Mouse (Mus musculus): ENCODE measurements around the gene Stx17. TPM values are rescaled to one million over a fixed set of nuclear protein-coding genes. Genes with fewer than 3 reads are reported as not detected.

The Stx17 gene
- total and polyA plus RNA-seq, 3 experiments: 6.7 to 25.1 (median 25.1) TPM

DNA sequence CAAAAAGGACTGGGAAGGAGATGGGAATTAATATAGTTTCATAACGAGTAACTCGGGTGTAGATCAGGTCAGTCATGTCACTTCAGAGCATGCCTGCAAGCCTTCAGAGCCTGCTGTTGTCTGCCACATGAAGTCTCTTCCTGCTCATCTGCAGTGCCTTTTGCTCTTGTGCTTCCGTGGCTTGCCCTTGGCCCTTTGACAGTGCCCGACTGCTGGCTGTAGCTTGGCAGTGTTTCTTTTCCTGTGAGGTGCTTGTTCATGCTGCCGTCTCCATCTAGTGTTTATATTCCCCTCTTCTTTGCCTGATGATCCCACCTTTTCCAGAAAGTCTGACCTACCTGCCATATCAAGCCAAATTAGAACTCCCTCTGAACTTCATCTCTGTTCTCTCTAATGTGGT lies 39.1 kb downstream of the Stx17 start:
- Histone ChIP-seq H3K4me3 (no peak overlapping the region), H3K4me1 (ENCODE audit: control insufficient read depth, insufficient read depth, low read length) (peaks cover 2% of the 10 kb centered on the region; the same call in 1 of the 2 replicates), H3K9ac (ENCODE audit: low read depth, low read length) (no peak overlapping the region), H3K79me2 (replicated peaks; ENCODE audit: control insufficient read depth, insufficient read depth, low read length) (no peaks in the 10 kb centered on the region), H3K27me3 (ENCODE audit: control insufficient read depth, insufficient read depth, low read length) (no peaks in the 10 kb centered on the region), H3K27ac (no peak overlapping the region), H3K36me3 (ENCODE audit: control insufficient read depth, insufficient read depth, low read length) (peaks cover 4% of the 10 kb centered on the region; the same call in 1 of the 2 replicates)
- TF ChIP-seq EP300 (IDR thresholded peaks at IDR 0.05; ENCODE audit: insufficient read depth, low read depth, low read length) (no peak), CTCF (IDR thresholded peaks at IDR 0.05) (peak; percentile 47)
- intact Hi-C loops (cut with DNase I): loop anchor here (5.0 kb wide), 1 partner anchor 587 kb away; no protein-coding TSS in a partner anchor
- peak in 1 of 2 experiments; percentile 10 for DNase-seq
- 61% methylated on average over 5 of the region's 5 CpGs for WGBS

- no peak for DNase-seq
- TF ChIP-seq EP300 (IDR thresholded peaks at IDR 0.05; ENCODE audit: insufficient read depth, low read depth, low read length) (no peak), CTCF (IDR thresholded peaks at IDR 0.05) (no peak), POLR2A (IDR thresholded peaks at IDR 0.05; ENCODE audit: insufficient read depth, low read depth, low read length) (no peak)
- no peaks in the 10 kb centered on the region for H3K79me2 ChIP-seq (replicated peaks; ENCODE audit: control insufficient read depth, insufficient read depth, low read length)
Measured at GRCm38 (mm10) chr4:48175666-48176065, 51.0 kb downstream of the Stx17 start.

GRCm38 (mm10) chr4:48180922-48181321 lies 56.2 kb downstream of the Stx17 start:
- Histone ChIP-seq H3K4me3 (no peak overlapping the region), H3K79me2 (replicated peaks; ENCODE audit: control insufficient read depth, insufficient read depth, low read length) (no peaks in the 10 kb centered on the region), H3K27ac (no peak overlapping the region), H3K36me3 (ENCODE audit: control insufficient read depth, insufficient read depth, low read length) (no peaks in the 10 kb centered on the region), H3K9ac (ENCODE audit: low read depth, low read length) (no peak overlapping the region), H3K27me3 (ENCODE audit: control insufficient read depth, insufficient read depth, low read length) (no peaks in the 10 kb centered on the region), H3K4me1 (ENCODE audit: control insufficient read depth, insufficient read depth, low read length) (no peaks in the 10 kb centered on the region)
- 61% methylated on average over 2 of the region's 2 CpGs for WGBS
- DNase-seq: no peak
- TF ChIP-seq EP300 (IDR thresholded peaks at IDR 0.05; ENCODE audit: insufficient read depth, low read depth, low read length): no peak
- no peak for TF ChIP-seq POLR2A (IDR thresholded peaks at IDR 0.05; ENCODE audit: insufficient read depth, low read depth, low read length)
- TF ChIP-seq CTCF (IDR thresholded peaks at IDR 0.05): no peak
- intact Hi-C loops (cut with DNase I): no loop called here

More at GRCm38 (mm10) chr4:48175666-48176065, 51.0 kb downstream of the Stx17 start:
- Histone ChIP-seq H3K4me3 (no peak overlapping the region), H3K4me1 (ENCODE audit: control insufficient read depth, insufficient read depth, low read length) (no peaks in the 10 kb centered on the region), H3K27me3 (ENCODE audit: control insufficient read depth, insufficient read depth, low read length) (no peaks in the 10 kb centered on the region), H3K27ac (no peak overlapping the region), H3K36me3 (ENCODE audit: control insufficient read depth, insufficient read depth, low read length) (no peaks in the 10 kb centered on the region), H3K9ac (ENCODE audit: low read depth, low read length) (no peak overlapping the region)
- intact Hi-C loops (cut with DNase I): no loop called here
- WGBS: 74% methylated on average over 3 of the region's 3 CpGs

- Histone ChIP-seq H3K27ac (no peak overlapping the region), H3K9ac (ENCODE audit: low read depth, low read length) (no peak overlapping the region), H3K27me3 (ENCODE audit: control insufficient read depth, insufficient read depth, low read length) (no peaks in the 10 kb centered on the region), H3K4me1 (ENCODE audit: control insufficient read depth, insufficient read depth, low read length) (no peaks in the 10 kb centered on the region), H3K79me2 (replicated peaks; ENCODE audit: control insufficient read depth, insufficient read depth, low read length) (no peaks in the 10 kb centered on the region), H3K4me3 (no peak overlapping the region), H3K36me3 (ENCODE audit: control insufficient read depth, insufficient read depth, low read length) (no peaks in the 10 kb centered on the region)
- no peak for DNase-seq
- intact Hi-C loops (cut with DNase I): no loop called here
- WGBS: 87% methylated on average over 6 of the region's 6 CpGs
- TF ChIP-seq CTCF (IDR thresholded peaks at IDR 0.05) (no peak), EP300 (IDR thresholded peaks at IDR 0.05; ENCODE audit: insufficient read depth, low read depth, low read length) (no peak), POLR2A (IDR thresholded peaks at IDR 0.05; ENCODE audit: insufficient read depth, low read depth, low read length) (no peak)
Measured at GRCm38 (mm10) chr4:48181366-48181765, 56.7 kb downstream of the Stx17 start.

- TF ChIP-seq POLR2A (IDR thresholded peaks at IDR 0.05; ENCODE audit: insufficient read depth, low read depth, low read length): no peak
- Histone ChIP-seq H3K79me2 (replicated peaks; ENCODE audit: control insufficient read depth, insufficient read depth, low read length) (no peaks in the 10 kb centered on the region), H3K9ac (ENCODE audit: low read depth, low read length) (no peak overlapping the region), H3K4me1 (ENCODE audit: control insufficient read depth, insufficient read depth, low read length) (no peaks in the 10 kb centered on the region), H3K36me3 (ENCODE audit: control insufficient read depth, insufficient read depth, low read length) (no peaks in the 10 kb centered on the region), H3K27ac (no peak overlapping the region), H3K27me3 (ENCODE audit: control insufficient read depth, insufficient read depth, low read length) (no peaks in the 10 kb centered on the region), H3K4me3 (no peak overlapping the region)
- no peak for DNase-seq
- WGBS: 89% methylated on average over 8 of the region's 8 CpGs
- intact Hi-C loops (cut with DNase I): no loop called here
Measured at GRCm38 (mm10) chr4:48182115-48182806, 57.5 kb downstream of the Stx17 start.

- Histone ChIP-seq H3K27ac (no peak overlapping the region), H3K27me3 (ENCODE audit: control insufficient read depth, insufficient read depth, low read length) (no peaks in the 10 kb centered on the region), H3K36me3 (ENCODE audit: control insufficient read depth, insufficient read depth, low read length) (no peaks in the 10 kb centered on the region; the same call in 1 of the 2 replicates), H3K4me1 (ENCODE audit: control insufficient read depth, insufficient read depth, low read length) (no peaks in the 10 kb centered on the region), H3K4me3 (no peak overlapping the region), H3K79me2 (replicated peaks; ENCODE audit: control insufficient read depth, insufficient read depth, low read length) (no peaks in the 10 kb centered on the region), H3K9ac (ENCODE audit: low read depth, low read length) (no peak overlapping the region)
- no peak for TF ChIP-seq EP300 (IDR thresholded peaks at IDR 0.05; ENCODE audit: insufficient read depth, low read depth, low read length)
- no peak for TF ChIP-seq POLR2A (IDR thresholded peaks at IDR 0.05; ENCODE audit: insufficient read depth, low read depth, low read length)
- TF ChIP-seq CTCF (IDR thresholded peaks at IDR 0.05): peak; percentile 62
- intact Hi-C loops (cut with DNase I): loop anchor here (10.0 kb wide), 1 partner anchor 693 kb away; no protein-coding TSS in a partner anchor
- 84% methylated on average over 3 of the region's 3 CpGs for WGBS
- DNase-seq: no peak
Measured at GRCm38 (mm10) chr4:48197925-48198324, 73.2 kb downstream of the Stx17 start.
